Mouse (Mus musculus): Measurements from ENCODE around the gene Cfap54.

Gene Cfap54

DNA sequence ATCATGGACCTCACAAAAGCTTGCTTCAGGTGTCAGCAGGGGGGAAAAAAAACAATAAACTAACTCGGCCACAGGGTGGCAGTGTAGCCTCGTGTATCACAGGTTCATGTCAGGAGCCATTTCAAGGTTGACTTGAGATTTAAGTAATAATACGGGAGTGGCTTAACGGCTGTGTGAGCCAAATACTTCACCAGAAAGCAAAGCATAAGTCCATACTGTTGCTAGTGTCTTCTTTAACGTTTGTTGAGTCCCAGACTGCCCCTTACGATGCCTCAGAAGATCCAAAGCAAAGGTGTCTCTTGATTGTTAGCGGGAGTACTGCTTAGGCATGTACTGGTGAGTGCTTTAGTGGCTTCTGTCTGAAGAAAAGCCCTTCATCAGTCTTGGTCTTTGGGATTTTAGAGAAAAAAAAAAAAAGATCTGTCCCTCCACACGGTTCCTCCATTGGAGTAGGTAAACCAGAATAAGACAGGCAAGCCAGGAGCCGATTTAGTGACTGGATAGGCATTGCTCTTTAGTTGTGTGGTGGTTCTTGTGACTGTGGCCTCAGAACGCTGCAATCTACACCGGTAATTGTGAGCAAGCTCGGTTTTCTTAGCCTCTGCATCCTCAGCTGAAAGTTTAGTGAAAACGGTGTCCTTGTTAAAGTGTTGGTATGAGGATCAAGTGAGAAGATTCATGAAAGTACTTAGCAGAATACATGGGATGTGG is 30.2 kb downstream of the Cfap54 start:
- peak; percentile 62 to 82 for DNase-seq

DNA sequence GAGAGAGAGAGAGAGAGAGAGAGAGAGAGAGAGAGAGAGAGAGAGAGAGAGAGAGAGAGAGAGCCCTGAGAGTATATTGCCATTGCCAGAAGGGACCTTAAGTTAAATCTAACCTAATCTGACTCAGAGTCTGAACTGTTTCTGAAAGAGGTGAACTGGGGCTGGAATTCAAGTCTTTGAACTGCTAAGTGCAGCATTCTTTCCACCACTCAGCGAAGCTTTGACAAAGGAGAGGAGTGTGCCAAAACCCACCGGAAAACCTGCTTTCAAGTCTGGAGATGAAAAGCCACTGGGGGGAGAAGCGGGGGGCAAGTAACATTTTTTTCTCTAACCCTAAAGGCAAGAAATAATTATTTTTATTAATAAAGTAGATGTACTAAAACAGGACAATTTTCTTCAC is 30.8 kb downstream of the Cfap54 start:
- no peak for DNase-seq

DNA sequence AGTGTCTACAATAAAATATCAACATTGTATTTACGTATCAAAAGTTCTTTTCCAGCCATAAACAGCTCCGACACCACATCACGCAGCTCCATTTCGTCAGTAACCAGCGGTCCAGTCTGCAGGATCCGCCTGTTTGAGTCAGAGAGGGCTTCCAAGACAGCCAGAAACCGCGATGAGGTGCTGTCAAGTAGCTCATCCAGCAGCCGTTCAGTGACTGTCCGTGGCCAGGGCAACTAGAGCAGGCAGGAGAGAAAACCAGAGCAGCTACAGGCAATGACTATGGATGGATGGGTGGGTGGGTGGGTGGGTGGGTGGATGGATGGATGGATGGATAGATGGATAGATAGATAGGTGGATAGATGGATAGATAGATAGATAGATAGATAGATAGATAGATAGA is 38.2 kb downstream of the Cfap54 start:
- no peak for DNase-seq

DNA sequence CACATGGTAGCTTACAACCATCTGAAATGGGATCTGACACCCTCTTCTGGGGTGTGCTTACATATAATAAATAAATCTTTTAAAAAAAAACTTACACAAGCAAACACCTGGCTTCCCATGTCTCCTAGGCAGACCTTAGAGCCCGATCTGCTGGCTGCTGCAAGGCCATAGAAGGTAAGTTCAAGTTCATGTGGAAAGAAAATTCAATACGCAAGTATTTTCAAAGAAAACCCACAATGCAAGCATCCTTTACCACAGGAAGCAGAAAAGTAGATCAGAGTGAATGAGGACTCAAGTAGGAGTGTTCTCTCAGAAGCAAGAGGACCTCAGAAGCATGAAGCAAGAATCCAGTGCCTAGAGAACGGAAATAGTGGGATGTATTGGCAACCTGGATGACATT is 39.6 kb downstream of the Cfap54 start:
- DNase-seq: no peak

DNA sequence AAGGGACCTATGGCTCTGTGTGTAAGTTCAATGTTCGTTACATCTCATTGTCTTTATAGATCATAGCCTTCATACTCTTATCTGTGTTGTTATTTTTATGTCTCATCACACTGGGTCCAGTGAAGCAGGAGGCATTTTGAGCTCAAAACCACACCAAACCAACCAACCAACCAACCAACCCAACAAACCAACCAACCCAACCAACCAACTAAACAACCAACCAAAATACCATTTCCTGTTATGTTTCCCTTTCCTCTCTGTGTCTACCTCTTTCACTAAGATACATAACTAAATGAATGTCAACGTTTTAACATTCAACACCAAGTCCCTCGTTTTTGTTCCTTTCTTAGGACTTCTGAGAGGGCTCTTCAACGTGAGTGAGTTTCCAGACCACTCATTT is 40.0 kb downstream of the Cfap54 start:
- no peak for DNase-seq

DNA sequence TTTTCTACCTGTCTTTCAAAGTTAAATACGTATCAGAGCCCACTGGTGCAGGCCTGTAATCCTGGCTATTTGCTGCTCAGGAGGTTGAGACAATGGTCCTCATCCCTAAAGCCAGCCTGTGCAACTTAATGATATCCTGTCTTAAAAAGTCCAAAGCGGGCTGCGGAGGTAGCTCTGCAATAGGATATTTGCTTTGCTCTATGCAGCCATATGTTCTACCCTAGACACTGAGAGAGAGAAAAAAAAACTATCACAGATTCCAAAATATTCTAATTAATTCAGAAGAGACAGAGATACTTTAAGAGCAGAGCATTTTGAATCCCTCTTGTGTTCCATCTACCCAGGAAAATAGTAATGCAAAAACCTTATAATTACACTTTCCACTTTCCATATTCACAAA is 44.9 kb downstream of the Cfap54 start:
- DNase-seq: no peak

DNA sequence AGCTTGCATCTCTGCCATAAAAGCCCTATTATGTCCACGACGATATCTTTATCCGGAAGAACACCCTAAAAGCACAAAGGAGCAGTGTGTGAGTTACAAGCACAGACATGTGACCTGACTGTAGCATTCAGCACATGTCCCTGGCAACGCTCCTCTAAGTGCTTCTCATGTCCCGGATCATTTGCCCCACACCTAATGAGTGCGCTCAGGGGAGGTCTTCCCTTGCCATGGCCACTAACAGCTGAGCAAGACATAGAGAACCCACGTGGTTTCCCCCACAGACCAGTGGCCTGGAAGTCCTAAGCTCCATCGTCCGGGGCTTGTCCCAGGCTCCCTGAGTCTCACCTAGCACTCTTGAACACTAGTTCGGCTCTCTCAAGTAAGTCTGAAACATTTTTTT is 45.9 kb downstream of the Cfap54 start:
- no peak for DNase-seq

DNA sequence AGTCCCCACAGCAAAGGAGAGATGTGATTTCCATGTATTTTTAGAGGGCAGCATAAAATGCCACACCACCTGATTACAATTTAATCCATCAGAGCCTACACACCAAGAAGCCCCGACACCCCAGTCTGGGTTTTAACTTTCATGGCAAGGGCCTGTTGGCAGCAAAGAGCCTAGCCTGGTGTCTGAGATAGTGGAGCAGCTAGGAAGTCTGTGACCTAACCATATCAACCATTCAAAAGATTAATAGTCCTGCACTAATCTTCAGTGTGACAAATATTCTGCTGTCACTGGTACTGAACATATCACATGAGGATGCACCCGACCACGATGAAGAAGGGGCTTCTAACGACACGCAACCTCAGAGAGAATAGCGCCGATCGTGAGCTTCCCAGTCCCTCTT is 58.1 kb downstream of the Cfap54 start:
- no peak for DNase-seq

DNA sequence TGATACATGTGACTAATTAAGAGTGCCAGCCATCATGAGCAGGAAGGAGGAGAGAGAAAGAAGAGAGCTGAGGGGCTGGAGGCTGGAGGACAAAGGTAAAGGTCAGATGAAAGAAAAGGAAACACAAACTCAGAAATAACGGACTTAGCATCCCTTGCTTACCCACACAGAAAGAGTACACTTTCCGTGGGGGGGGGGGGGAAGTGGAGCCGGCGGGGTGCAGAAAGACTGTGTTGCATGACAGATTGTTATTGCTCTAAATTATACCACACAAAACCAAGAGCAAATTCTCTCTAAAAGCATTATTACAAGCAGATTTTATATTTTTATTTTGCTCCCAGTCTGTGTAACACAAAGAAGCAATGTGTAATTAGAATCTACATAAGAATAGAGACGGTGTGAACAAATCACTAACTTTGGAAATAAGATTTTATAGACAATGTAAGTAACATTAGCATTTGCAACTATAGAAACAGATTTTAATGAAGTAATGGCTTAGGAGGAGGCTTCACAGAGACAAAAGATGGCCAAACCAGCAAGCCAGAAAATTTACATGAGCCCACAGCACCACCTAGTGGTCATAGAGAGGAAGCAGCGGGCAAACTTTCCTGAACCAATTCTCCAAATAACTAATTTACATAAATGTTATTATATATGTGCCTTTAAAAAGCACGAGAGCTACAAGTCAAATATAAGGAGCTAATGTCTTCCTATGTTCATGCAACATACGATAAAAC is 67.2 kb downstream of the Cfap54 start:
- peak; percentile 6 to 46 for DNase-seq

DNA sequence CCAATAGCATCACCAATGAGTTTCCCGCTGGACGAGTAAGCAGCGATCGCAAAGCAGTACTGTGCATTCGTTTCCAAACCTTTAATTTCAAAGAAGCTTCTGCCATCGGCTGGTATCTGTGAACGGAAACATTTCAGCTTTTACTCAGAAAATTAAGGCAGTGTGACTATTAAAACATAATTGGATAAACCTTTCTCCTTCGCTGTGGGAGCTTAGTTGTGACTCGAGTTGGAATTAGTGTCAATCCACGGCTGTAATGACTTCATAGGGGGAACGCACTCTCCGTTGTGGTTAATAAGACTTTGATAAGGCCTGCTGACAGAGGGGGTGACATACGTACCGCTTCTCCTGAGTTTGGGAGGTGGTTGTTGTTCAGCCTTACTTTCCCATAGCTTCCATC is 70.3 kb downstream of the Cfap54 start:
- no peak for DNase-seq

DNA sequence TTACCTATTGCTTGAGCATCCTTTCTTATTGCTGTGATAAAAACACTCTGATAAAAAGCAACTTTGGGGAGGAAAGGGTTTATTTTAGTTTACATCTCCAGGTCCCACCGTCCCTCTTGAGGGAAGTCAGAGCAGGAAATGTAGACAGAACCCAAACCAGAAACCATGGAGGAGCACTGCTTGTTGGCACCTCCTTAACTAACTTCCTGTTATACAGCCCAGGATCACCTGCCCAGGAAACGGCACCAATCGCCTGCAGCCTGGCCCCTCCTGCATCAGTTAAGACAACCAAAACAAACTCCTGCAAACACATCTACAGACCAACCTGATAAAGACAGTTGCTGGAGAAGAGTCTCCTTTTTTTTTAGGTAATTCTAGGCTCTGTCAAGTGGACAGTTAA is 74.4 kb downstream of the Cfap54 start:
- DNase-seq: no peak

DNA sequence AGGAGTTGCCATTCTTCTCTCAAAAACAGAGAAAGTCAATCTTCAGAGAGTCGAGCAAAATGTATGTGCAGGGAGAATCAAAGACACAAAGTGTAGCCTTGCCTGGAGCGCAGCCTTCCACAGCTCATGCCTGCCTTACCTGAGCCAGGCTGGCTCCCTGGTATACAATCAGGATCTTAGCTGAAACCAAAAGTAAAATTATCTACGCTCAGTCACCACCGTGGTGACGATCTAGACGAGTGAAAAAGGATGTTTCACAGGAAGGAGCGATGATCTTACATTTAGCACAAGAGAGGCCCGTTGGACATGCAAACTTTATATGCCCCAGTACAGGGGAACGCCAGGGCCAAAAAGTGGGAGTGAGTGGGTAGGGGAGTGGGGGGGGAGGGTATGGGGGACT is 75.0 kb downstream of the Cfap54 start:
- DNase-seq: no peak

DNA sequence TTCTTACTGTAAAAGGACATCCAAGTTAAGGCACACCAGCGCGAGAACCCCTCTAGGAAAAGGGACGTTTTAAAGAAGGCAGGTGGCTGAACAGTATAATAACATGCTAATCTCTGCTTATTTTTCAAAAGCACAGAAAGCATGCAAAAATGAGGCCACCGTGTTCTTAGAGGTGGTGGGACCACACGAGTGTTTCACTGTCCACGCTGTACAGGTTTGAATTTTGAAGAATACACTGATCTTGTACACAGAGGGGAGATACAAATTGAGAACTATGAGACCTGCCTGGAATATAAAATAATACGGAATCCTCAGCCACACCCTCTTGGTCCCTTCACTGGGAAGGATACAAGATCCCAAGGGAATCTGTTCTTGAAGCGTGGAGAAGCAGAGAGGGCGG is 82.9 kb downstream of the Cfap54 start:
- DNase-seq: no peak

DNA sequence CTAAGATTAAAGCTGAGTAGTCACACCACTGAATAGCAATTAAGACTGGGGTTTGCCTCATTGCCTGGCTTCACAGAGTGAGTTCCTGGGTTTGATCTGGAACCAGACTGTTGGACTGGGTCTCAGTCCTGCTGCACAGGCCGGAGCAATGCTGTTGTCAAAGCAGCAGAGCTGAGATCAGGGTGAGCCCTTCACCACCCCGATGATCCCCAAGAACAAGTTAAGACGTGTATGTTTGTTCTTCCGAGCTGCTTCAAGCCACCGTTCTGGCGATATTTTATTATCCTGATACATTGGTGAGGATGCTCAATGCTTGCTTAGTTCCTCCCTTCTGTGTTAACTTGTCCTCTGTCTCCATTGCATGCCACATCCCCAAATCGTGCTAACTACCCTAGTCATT is 86.2 kb downstream of the Cfap54 start:
- no peak for DNase-seq

DNA sequence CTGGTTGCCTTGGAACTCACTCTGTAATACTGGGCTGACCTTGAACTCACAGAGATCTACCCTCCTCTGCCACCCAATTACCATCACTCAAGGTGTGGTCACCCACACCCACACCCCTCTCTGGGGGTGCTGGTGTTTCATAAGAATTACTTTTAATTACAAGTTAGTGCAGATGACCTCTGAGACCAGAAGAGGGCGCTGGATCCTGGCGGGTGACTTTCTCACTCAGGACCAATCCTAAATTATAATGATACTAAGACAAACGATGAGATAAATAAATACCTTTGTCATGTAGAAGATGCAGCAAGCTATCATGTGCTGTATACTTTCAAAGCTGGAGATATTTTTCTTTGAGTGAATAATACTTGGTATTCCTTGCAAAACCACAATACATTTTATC is 87.1 kb downstream of the Cfap54 start:
- no peak for DNase-seq

DNA sequence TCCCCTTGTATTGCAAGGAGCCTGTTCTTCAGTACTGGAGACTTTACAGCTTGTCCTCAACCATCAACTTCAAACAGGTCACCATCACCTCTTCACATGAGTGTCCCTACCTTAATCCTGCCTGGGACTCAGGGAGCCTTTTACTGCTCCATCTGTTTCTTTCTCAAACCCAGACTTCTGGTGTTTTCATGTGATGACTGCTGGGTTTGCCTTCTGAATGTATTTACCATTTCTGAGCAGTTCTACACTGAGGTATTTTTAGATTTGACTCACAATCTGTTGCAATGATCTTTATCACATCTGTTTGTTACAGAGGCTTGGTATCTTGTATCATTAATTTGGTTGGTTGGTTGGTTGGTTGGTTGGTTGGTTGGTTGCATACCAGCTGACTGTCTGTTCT is 88.9 kb downstream of the Cfap54 start:
- no peak for DNase-seq

DNA sequence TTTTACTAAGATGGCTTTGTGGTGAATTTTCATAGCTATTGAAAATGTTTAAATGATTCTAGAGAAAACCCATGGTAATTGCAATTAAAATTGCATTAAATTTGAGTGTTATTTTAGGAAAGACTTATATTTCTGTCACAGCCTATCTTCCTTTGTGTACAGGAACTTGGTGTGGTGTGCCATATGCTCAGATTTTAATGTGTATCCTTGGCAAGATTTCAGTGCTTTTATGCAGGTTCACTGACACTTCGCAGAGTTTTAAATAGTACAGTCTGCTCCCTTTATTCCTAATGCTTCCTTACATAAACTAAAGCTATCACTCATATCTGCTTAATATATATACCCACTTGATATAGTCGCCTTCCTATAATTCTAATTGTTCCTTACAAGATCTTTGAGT is 90.8 kb downstream of the Cfap54 start:
- no peak for DNase-seq

DNA sequence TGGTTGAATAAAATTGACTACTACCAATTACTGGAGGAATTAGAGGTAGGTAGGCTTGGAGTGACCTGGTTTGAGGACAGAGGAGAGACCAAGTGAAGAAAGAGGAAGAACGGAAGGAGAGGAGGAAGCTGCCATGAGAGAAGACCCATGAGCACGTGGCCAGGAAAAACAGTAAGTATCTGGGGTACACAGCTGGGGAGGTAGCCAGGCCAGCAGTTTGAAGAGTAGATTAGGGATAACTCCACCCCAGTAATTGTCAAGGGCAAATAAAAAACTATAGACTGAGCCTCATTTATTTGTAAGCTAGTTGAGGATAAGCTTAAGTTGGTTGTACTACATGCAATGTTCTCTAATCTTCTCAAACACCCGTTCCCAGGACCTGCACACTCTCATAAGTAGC is 116.3 kb downstream of the Cfap54 start:
- DNase-seq: no peak

DNA sequence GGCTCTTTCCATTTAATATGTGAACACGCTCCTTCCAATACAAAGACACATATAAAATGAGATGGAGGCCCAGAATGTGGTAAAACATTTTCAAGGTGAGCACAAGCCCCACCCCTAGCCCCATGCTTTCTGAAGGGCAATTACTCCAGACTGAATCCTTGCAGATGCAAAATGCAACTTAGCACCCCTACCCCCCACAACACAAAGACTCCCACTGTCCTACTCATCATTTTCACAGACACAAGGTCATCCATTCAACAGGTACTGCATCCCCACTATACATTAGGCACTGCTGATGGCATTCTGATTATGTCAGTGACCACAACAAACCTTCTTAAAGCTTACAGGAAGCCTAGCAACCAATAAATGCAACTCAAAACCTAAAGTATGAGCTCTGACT is 131.4 kb downstream of the Cfap54 start:
- DNase-seq: no peak

DNA sequence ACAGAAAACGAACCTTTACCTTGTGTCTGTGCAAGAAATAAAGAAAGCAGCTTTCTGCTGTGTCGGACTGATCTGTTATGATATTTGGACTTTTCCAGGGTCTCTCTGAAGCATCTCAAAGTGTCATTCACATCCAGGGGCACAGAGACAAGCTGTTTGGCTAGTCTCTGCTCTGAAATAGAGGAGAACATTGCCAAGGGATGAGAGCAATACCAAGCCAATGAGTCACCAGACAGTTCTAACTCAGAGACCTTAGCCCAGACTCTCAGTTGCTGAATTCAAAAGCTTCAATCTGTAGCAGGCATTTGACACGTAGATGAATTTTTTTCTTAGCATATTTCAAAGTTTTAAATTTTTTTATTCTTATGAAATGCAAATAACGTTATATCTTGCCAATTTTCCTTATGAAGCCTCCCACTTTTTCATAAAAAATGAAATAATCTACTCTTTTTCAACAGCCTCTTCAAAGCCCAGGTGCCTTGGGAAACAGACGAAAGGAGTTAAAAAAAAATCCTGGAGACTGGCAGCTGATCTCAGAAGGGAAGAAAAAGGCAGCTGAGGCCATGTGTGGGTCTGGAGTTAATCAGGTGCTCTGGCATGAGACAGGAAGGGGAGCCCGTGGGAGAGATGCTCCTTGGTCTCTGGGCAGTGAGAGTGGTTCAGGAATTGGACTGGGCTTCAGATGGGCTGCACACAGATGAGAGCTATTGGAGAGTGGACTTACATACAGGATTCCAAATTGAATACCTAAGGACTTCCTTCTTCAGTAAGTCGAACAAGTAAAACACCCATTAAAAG is 138.4 kb downstream of the Cfap54 start:
- no peak for DNase-seq

DNA sequence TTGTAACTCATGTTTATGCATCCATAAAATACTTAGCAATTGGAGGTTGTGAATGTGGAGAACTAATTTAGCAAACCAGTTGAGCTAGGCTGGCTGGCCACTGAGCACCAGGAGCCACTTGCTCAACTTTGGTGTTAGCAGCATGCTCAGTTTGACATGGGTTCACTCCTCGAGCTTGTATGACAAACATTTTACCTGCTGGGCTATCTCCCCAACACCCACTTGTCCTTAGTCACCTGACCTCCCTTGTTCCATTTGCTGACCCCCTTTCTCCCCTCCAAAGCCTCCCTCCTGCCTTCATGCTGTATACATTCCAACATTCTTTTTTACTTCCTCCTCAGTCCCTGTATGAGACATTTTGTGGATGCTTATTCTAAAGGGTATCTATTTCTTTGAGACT is 139.8 kb downstream of the Cfap54 start:
- no peak for DNase-seq

DNA sequence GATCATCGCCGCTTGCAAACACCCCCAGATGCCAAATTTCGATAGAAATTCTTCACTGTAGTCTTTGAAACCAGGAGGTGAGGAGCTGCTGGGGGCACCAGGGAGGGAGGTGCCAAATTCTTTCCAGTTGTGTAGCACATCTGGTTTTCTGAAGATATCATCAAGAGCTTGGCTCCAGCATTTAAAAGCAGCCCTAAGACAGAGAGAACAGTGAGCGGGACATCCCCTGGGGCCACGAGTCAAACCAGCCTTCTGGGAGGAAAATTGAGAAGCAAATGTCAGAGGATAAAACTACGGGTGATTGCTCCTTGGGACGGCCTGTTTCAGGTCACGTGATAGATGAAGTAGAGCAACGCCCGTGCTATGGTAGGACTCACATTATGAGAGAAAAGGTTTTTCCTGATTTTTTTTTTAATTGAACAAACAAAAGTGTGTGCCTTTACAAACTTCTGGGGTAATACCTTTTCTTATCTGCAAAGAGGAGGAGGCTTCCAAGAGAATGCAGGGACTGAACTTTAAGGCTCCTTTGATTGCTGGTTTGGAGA is 143.6 kb downstream of the Cfap54 start:
- DNase-seq: no peak

DNA sequence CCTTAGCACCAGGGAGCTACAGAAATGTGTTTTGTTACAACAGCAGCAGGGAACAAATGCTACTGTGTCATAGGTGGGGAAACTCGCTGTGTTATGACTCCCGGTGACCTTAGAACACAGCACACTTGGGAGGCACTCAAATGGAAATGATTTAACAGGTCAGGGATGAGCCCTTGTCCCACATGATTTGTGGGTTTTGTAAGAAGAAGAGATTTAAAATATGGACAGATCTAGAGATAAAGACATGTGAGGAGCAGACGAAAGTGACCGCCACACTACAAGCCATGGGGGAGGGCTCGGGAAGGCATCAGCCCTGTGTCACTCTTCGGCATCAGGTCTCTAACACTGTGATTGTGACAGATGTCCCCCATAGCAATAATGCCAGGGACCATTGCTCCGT is 144.3 kb downstream of the Cfap54 start:
- DNase-seq: no peak

DNA sequence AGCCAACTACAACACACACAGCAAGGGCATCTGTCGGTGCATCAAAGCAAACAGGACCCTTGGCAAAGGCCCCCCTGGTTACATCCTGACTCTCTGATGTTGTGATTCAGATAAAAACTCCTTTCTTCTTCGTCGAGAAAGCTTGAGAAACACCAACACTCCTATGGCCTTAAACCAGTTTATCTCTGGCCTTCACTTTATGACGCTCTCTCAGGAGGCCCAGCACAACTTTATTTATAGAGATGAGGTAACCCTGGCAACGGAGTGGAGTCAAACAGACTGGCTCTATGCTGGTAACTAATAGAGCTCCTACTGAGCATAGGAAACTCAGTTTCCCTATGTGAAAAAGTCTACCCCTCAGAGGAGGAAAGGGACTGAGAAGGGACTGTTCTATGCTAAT is 146.9 kb downstream of the Cfap54 start:
- no peak for DNase-seq
